Mouse (Mus musculus): Measurements from ENCODE around the gene Lbhd2.

- TF ChIP-seq CHD1 (IDR thresholded peaks at IDR 0.05; ENCODE audit: low read depth, low read length) = no peak
- no peak for TF ChIP-seq MAFK (IDR thresholded peaks at IDR 0.05; ENCODE audit: insufficient replicate concordance, low read length)
- TF ChIP-seq CTCF (conservative IDR thresholded peaks at IDR 0.05 in 1 of 2, IDR thresholded peaks at IDR 0.05 in 1 of 2; ENCODE audit: low read depth in 2 of 2, low read length in 2 of 2) = no peak
- no peak for TF ChIP-seq EP300 (IDR thresholded peaks at IDR 0.05; ENCODE audit: low read length)
- TF ChIP-seq TBP (conservative IDR thresholded peaks at IDR 0.05; ENCODE audit: low read depth, low read length) = no peak
- TF ChIP-seq RAD21 (IDR thresholded peaks at IDR 0.05; ENCODE audit: low read depth, low read length) = no peak
- no peak for TF ChIP-seq JUND (conservative IDR thresholded peaks at IDR 0.05; ENCODE audit: low read depth, low read length)
- no peak for TF ChIP-seq TCF12 (IDR thresholded peaks at IDR 0.05; ENCODE audit: low read depth, low read length)
- TF ChIP-seq MYC (IDR thresholded peaks at IDR 0.05; ENCODE audit: low read depth, low read length) = no peak
- TF ChIP-seq POLR2A (IDR thresholded peaks at IDR 0.05; ENCODE audit: low read depth, low read length) = no peak
Observed at GRCm38 (mm10) chr12:111430049-111430867, 23.6 kb downstream of the Lbhd2 start.
